Mouse (Mus musculus) adrenal gland (tissue): ENCODE data around the gene Cstad.

Experiments used
- intact Hi-C: fragments of 180-260 bp; cut with DNase I; formaldehyde crosslinking; loops from one replicate; pipeline ENCODE4 v1.15.1; 2025

Gene Cstad

DNA sequence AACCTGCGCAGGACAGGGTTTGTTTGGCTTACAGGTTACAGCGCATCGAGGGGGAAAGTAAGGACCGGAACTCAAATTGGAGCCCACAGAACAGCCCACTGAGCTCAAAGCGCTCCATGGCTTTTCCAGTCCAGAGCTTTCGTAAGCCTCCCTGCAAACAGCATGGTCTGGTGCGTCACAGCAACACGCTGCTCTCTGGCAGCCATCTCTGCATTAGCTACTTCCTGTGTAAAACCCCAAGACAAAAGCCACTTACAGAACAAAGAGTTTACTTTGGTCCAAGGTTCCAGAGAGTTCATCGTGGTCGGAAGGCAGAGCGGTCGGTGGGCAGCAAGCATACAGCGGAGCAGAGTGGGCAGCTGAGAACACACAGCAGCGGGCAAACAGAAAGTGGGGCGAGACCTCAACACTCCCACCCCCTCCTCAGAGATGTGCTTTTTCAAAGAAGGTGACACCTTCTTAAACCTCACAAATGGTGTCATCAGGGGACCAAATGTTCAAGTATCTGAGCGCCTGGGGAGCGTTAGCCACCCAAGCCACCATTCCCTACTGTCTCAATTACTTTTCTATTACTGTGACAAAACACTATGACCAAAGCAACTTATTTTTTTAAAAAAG is 31.3 kb downstream of the Cstad start:
- intact Hi-C loops = no loop called here

DNA sequence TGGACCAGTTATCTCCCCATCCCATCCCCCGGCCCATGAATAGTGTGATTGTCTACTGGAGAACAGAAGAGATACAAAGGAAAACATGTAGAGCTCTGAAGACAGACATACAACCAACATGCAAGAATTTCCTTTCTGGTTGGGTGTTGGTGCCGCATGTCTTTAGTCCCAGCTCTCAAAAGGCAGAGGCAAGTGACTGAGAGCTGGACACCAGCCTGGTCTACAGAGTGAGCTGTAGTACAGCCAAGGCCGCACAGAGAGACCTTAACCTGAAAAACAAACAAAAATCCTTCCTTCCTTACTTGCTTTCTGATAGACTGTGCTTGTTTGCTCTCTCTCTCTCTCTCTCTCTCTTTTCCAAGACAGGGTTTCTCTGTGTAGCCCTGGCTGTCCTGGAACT is 32.5 kb downstream of the Cstad start:
- intact Hi-C loops = no loop called here

DNA sequence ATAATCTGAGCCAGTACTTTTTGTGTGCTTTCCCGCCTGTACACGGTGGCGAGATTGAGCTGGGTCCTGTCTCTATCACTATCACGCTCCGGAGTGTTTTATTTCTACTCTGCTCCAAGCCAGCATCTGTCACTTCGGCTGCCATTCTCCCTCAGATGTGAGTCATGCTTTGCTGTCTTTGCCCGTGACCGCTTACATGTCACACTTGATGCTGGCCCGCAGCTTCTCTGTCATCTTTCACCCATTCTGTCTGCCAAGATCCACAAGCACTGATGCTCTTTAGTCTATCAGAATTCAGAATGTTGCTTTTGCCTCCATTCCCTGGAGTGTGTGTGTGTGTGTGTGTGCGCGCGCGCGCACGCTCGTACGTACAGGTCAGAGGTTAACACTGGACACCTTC is 33.5 kb downstream of the Cstad start:
- intact Hi-C loops = no loop called here

DNA sequence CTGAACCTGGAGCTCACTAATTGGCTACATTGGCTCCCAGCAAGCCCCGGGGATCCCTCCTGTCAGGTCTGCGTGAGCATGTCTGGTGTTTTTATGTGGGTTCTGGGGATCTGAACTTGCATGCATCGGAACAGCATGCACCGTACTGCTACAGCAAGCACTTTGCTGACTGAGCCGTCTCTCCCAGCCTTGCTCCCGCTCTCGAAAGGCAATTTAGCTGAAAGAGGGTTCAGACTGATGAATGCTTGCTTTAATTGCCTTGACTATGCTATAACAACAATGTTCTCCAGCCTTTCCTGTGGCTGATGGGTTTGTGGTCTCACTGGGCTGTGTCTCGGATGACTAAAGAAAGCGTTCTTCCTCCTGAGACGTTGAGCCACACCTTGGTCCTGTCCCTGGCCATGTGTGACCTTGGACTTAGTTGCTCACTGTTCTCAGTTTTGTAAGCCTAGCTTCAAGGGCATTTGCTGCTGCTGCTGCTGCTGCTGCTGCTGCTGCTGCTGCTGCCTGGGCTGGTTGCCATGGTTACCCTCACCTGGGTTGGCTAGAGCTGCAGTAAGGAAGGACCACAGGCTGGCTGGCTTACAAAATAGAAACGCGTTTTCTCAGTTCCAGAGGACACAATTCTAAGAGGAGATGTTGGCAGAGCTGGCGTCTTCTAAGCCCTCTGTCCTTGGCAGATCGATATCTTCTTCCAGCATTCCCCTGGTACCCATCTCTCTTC is 34.4 kb downstream of the Cstad start:
- intact Hi-C loops = no loop called here

DNA sequence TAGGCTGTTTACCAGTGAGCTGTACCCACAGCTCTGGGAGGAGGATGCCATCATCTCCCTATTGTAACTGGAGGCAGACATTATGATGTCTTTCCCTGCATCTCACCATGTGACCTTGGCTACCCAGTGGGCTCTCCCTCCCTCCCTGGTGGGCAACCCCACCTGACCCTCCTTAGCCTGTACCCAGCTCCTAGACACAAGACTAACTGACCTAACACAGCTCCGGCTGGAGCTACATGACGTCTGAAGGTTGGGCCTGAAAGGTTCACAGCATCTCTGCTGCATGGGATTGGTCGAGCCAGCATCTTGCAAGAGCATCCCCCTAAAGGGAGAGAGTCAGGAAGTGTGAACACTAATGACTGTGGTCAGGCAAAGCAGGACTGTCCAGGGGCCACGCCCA is 35.0 kb downstream of the Cstad start:
- intact Hi-C loops = no loop called here

DNA sequence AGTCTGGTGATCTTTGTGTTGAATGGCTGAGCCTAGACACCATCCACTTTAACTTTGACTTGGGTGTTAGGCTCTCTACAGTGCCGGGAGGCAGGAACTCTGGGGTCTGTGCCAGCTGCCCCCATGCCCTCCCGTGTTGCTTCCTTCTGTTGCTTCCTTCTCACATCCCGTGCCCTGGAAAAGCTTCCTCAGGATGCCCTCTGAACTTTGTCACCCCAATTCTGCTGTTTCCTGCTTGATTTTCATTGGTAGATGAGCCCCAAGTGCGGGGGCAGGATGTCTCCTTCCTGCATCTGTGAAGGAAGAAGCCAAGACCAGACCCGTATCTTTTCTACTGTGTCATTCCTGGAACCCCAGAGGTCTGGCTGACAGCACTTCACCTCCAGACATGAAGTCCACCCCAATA is 41.4 kb downstream of the Cstad start:
- intact Hi-C loops = no loop called here

DNA sequence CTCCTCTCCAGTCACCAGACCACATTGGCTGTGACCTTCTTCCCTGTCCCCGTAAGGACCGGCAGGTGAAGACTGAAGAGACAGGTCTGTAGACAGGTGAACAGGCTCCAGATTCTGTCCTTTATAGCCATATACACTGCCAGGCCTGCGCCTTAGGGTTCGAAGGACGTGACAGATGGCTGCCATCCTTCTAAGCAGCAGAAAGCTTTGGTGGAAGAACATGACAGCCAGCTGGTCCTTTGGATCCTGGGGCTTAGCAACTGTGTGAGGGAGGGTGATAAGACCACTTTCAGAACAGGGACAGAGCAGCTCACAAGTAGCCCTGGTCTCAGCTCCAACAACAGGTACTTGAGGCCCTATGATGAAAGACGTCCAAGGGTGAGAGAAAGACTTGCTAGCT is 43.2 kb downstream of the Cstad start:
- intact Hi-C loops = no loop called here

DNA sequence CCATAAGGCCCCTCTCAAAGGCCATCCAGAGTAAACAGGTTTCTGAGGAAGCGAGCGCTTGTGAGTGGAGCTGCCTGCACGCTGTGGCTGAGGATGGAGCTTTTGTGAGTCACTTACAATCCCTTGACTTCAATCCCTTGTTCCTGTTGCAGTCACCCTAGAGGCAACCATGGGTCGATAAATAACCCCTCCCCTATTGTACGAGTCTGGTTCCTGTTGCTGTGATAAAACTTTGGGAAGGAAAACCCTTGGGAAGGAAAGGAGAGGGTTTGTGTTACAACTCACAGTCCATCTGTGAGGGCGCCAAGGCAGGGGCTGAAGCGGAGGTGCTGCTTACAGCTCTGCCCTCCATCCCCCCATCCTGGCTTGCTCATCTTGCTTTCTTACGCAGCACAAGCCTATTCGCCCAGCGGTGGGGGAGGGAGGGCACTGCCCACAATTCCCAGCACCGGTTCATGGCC is 45.2 kb downstream of the Cstad start:
- intact Hi-C loops = no loop called here

DNA sequence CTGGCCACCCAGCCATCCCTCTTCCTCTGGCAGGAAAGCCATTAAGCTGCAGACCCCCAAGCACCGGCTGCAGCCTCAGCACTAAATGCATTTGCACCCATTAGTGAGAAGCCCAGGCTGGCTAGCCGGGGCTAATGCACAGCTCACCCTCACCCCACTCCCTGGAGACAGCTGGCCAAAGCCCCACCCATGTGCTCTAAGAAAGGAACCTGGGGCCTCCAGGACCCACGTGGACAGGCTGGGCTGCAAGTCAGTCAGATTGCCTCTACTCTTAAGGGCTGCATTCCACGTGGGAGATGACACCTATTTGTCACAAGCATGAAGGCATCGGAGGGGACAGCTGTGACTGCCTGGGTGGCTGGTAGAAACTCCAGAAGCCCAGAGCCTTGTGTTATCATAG is 48.0 kb downstream of the Cstad start:
- intact Hi-C loops = no loop called here

DNA sequence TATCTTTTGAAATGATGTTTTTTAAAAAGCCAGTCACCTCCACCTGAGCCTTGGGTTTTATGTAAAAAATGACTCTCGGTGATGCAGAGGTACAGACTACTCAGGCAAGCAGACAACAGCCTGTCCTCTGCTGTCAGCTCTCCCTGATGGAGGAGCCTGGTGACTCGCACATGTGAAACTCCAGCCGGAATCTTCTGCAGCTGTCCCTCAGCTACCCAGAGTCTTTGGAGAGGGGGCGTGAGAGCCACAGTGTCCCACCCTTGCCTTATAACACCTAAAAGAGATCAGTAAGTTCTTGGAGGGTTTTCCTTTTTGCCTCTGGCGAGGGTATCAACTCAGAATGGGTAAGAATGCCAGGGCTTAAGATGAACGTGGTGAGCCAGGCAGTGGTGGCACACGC is 48.6 kb downstream of the Cstad start:
- intact Hi-C loops = no loop called here

DNA sequence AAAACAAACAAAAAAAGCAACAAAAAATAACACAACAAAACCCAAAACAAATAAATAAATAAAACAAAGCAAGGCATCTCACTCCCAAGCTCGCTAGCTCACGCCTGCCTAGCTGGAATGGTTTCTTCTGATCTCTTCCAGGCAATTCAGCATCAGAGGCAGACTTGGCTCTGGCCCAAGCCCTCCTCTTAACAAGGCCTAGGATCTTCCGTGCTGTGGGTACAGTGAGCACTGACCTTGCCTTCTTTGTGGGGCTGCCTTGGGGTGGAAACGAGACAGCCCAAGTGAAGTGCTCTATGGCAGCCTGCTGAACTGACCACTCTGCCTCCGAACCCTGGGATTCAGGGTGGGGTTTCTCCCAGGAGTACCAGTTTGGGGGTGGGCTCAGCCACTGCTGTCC is 52.0 kb downstream of the Cstad start:
- intact Hi-C loops = no loop called here

DNA sequence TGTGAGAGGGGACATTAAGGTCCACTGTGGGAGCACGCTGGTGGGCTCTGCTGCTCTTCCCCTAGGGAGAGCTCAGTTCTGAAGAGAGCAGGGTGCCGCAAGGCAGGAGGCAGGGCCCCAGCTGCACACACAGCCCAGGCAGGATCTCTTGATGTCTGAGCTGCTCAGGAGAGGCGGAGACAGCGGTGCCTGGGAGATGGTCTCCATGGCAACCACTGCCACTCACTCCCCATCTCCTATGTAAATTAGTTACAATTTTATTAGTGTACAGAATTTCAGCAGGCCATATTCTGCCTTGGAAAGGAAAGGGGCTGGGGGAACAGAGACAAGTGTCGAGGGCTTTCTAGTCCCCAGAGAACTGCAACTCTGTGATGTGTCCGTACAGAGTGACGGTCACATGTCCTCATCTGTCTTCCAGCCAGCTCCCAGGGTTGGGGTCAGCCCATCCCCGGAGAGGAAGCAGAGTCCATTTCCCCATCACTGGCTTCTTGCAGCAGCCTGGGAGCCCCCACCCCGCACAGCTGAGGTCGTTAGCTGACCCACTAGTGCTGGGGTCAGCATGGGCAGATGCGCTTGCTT is 52.6 kb downstream of the Cstad start:
- intact Hi-C loops = no loop called here

DNA sequence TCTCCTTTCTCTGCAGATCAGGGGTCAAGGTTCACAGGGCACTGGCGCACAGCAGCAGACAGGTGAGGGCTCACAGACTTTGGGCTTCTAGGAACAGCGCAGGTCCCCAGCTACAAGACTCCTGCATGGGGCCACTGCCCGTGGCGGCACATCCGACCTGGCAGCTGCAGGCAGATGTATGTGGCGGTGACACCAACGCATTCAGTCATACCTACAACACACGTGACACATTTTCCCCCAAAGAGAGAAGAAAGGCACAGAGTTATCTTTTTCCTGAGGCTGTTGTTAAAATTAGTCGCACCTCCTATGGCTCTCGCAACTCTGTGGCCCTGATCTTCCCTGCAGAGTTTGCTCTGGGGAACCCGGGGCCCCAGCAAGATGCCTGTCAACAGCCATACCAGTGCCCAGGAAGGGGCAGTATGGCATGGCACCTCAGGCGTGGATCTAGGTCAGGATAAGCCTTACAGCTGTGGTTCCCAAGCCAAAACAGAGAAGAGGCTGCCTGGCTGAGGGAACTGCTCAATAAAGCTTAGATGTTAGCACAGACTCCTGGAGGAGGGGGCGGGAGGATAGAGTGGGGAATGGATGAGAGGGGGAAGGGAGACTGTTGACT is 53.1 kb downstream of the Cstad start:
- intact Hi-C loops = no loop called here

DNA sequence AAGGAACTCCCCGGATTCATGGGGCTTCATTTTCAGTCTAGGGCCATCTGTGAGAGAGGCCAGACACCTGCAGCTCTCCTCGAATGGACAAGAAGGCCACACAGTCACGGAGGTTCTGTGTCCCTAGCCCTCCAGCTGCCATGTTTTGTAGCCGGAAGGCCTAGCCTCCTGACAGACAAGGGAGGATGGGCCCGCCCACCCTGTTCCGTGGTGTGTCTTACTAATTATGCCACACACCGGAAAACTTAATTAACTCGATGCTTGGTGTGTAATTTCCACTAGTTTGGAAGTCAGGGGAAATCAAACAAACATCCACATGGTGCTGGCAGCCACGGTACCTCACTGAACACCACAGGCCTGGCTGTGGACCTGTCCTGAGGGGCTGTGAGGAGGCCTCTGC is 55.4 kb downstream of the Cstad start:
- intact Hi-C loops = loop anchor here (5.0 kb wide), 1 partner anchor 33 kb away; no protein-coding TSS in a partner anchor

DNA sequence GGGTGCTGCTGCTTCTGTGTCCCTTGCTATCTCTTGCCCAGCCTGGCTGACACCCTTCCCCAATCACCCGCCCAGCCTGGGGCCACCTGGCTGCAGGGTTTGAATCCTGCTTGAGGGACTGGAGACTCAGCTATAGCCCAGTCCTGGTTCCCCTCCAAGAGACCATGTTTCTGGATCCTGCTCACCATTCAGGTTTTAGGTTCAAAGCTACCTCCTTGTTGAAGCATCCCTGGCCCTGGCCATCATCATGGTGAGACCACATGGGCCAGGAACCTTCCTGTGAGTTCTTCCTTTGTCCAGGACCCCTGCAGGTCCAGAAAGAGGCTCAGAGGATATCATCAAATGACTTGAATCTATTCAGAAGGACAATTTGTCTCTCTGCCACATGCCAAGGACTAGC is 57.0 kb downstream of the Cstad start:
- intact Hi-C loops = loop anchor here (5.0 kb wide), 1 partner anchor 35 kb away; no protein-coding TSS in a partner anchor

DNA sequence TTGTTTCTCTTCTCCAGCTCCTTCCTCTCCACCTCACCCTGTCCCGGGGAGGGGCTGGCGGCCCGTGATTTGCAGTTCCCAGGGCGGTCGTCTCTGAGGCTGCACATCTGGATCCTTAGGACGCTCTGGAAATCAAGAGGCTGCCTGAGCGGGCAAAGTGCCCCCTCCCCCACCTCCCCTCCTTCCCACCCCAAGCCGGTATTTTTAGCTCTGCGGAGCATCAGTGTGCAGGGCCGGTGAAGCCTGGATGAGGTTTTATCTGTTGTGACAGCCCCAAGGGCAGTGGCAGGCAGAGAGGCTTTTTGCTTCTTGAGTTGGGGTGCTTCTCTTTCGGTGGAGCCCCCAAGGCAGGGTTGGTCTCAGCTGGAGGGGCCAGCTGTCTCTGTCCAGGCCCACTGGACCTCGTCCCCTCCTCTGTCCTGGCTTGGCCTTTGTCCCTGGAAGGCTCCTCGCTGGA is 57.8 kb downstream of the Cstad start:
- intact Hi-C loops = loop anchor here (5.0 kb wide), 1 partner anchor 35 kb away; no protein-coding TSS in a partner anchor

DNA sequence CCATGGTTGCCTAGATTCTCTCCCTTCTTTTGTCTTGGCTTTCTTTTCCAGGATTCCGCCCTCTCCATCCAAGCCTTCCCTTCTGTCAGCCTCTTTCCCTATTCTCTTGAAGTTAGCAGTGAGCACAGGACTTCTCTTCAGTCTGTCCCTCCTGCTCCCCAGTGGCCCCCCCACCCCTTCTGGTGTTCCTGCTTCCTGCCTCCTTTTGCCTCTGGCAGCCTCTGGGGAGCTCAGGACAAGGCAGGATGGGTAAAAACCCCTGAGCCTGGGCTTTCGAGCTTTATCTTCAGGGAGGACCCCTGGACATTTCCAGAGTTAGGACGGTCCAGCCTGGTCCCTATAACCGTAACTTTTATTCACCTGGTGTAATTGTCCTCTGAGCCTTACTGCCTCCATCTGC is 58.2 kb downstream of the Cstad start:
- intact Hi-C loops = loop anchor here (5.0 kb wide), 1 partner anchor 36 kb away; no protein-coding TSS in a partner anchor

DNA sequence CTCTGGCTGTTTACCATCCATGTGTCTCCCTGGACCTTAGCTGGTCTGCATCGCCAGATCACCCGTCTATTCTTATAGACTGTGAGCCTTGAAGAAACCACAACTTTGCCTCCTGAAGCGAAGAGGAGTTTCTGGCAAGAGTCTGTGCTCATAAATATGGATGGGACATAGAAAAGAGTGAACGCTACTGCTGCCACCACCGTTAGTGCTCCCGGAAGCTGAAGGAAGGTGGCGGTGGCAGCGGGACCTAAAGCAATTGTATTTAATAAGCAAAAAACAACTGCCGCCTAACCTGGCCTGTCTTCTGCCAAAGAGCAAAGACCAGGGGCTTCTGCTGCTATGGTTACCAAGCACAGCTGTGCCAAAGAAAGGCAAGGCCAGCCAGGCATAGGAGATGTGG is 59.3 kb downstream of the Cstad start:
- intact Hi-C loops = loop anchor here (5.0 kb wide), 1 partner anchor 37 kb away; no protein-coding TSS in a partner anchor

DNA sequence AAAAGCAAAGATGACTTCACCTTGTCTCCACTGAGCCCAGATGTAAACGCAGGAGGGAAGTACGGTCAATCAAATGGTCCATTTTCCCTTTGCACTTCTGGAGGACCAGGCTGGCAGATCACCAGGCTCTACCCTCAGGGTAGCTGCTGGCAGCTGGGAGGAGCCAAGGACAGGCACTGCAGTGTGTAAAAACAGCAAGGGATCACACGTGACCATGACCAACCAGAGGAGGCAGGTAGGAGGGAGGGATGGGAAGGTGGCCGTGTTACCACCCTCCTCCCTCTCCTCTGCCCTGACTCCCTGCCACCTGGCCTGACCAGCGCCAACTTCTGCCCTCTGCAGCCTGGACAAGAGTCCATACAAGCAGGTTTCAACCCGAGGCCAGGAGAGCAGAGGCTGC is 59.7 kb downstream of the Cstad start:
- intact Hi-C loops = loop anchor here (5.0 kb wide), 1 partner anchor 37 kb away; no protein-coding TSS in a partner anchor

DNA sequence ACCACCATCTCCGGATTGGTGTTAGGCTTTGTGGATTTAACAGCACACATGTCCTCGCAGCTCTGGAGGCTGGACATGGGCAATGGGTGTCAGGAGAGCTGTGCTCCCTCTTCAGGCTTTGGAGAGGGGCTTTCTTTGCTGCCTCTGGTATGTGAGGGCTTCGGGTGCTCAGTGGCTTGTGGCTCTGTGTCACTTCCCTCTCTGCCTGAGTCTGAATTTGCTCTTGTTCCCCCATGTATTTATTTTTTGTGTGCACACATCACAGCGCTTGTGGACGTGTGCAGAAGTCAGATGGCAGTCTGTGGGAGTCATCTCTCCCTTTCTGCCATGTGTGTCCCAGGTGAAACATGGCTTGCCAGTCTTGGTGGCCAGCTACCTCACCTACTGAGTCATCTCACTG is 60.9 kb downstream of the Cstad start:
- intact Hi-C loops = loop anchor here (5.0 kb wide), 1 partner anchor 53 kb away; no protein-coding TSS in a partner anchor

DNA sequence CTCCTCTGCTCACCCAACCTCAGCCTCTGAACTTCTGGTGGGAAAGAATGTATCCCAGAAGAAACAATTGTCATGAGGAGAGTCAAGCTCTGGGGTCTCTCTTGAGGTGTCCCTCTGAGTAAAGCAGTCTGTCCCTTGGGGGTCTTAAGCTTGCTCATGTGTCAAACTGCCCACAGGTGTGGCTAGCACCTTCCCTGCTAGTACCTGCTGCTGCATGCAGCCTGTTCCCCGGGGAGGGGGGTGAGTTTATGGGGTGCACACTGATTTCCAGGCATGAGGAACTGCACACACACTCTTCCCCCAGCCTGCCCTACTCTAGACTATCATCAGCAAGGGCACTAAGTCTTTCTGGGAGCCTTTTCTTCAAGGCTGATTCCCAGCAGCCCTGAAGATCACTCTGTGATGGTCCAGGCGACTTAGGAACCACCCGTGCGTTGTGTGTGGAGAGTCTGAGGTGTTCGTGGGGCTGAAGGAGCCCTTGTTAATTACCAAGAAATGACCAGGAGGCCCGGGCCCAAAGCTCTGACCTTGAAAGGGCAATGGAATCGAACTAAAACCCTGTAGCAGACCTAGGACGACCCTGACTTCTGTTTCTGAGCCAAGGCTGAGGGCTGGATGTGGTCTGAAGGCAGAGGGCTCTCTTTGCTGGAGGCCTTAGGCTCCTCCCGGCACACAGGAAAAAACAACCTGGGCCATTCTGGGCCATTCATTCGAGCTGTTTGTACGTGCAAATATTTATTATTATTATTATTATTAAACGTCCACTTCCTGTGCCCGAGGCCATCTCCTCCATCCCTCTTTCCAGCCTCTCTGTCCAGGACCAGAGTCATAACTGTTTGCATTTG is 62.1 kb downstream of the Cstad start:
- intact Hi-C loops = loop anchor here (5.0 kb wide), 1 partner anchor 55 kb away; no protein-coding TSS in a partner anchor
